Mouse (Mus musculus) midbrain, embryonic 16.5 days (tissue): ENCODE data around the gene Ncbp3. TPM values are rescaled to one million over a fixed set of nuclear protein-coding genes. Genes with fewer than 3 reads are reported as not detected.
A peak's percentile ranks its signal among the peaks of the same experiment; 100 is the strongest.

ENCODE experiments used
- ATAC-seq: fragments of 200-750 bp; cut with Nextera tagmentation; 2 replicates; pipeline ENCODE4 v1.8.0; 2017; ENCODE audit warnings: moderate TSS enrichment
- H3K27ac ChIP-seq: fragments of 300-500 bp; sonication (generic); 2 replicates; pipeline ENCODE4 v1.5.1; 2014; ENCODE audit warnings: mild to moderate bottlenecking, low read length, mixed read lengths
- H3K27me3 ChIP-seq: fragments of 300-500 bp; sonication (generic); 2 replicates; pipeline ENCODE4 v1.6.1; 2014; ENCODE audit warnings: low read depth, low read length, mixed read lengths; ENCODE audit not compliant: control insufficient read depth, insufficient read depth
- H3K36me3 ChIP-seq: fragments of 300-500 bp; sonication (generic); 2 replicates; pipeline ENCODE4 v1.6.1; 2014; ENCODE audit warnings: mild to moderate bottlenecking, low read length, moderate library complexity, mixed read lengths; ENCODE audit not compliant: control insufficient read depth, insufficient read depth
- H3K4me1 ChIP-seq: fragments of 300-500 bp; sonication (generic); 2 replicates; pipeline ENCODE4 v1.6.1; 2014; ENCODE audit warnings: mild to moderate bottlenecking, low read length, mixed read lengths; ENCODE audit not compliant: control insufficient read depth, insufficient read depth
- H3K4me2 ChIP-seq: fragments of 300-500 bp; sonication (generic); 2 replicates; pipeline ENCODE4 v1.6.1; 2014; ENCODE audit warnings: mild to moderate bottlenecking, low read length, mixed read lengths
- H3K4me3 ChIP-seq: fragments of 300-500 bp; sonication (generic); 2 replicates; pipeline ENCODE4 v1.5.1; 2014; ENCODE audit warnings: low read depth, mild to moderate bottlenecking, low read length, moderate library complexity, mixed read lengths
- H3K9ac ChIP-seq: fragments of 300-500 bp; sonication (generic); 2 replicates; pipeline ENCODE4 v1.6.1; 2014; ENCODE audit warnings: low read depth, low read length, mixed read lengths
- H3K9me3 ChIP-seq: fragments of 300-500 bp; sonication (generic); replicated peaks from 2 replicates; pipeline ENCODE4 v1.6.1; 2014; ENCODE audit warnings: mild to moderate bottlenecking, low read length, mixed read lengths; ENCODE audit not compliant: control insufficient read depth, poor library complexity, severe bottlenecking
- WGBS: fragments of 180-500 bp; shearing (Covaris S2); extraction: QIAGEN DNeasy Blood & Tissue Kit; methylation state at CpG from one replicate; pipeline ENCODE4 v1.1.7; 2014; 5-methylcytosine and 5-hydroxymethylcytosine counted together
- polyA plus RNA-seq: library from polyadenylated mRNA; unstranded; fragments of >200 nt; fragmentation: Nextera tagmentation; extraction: Ambion mirVana; gene quantifications from 2 replicates; pipeline ENCODE4 v1.2.1, GENCODE M21; 2015

Gene Ncbp3
- polyA plus RNA-seq, 1 experiment from 2014 or later: 9.8 TPM

GRCm38 (mm10) chr11:73044229-73044755, 3.3 kb upstream of the Ncbp3 start:
- H3K4me3 ChIP-seq: no peak overlapping the region
- WGBS: 66% methylated on average over 6 of the region's 6 CpGs
- no peak overlapping the region for H3K9ac ChIP-seq
- H3K9me3 ChIP-seq: no peaks in the 10 kb centered on the region
- no peak overlapping the region for H3K4me2 ChIP-seq
- no peaks in the 10 kb centered on the region for H3K27me3 ChIP-seq
- no peak overlapping the region for H3K27ac ChIP-seq
- H3K36me3 ChIP-seq: peaks cover 5% of the 10 kb centered on the region
- ATAC-seq: no peak
- H3K4me1 ChIP-seq: peaks cover 8% of the 10 kb centered on the region

GRCm38 (mm10) chr11:73044789-73045188, 2.8 kb upstream of the Ncbp3 start:
- WGBS: 71% methylated on average over 4 of the region's 4 CpGs
- H3K4me3 ChIP-seq: no peak overlapping the region
- peaks cover 12% of the 10 kb centered on the region for H3K4me1 ChIP-seq
- H3K4me2 ChIP-seq: no peak overlapping the region
- peaks cover 5% of the 10 kb centered on the region for H3K36me3 ChIP-seq
- no peak overlapping the region for H3K9ac ChIP-seq
- no peaks in the 10 kb centered on the region for H3K9me3 ChIP-seq
- H3K27ac ChIP-seq: no peak overlapping the region
- H3K27me3 ChIP-seq: no peaks in the 10 kb centered on the region
- no peak for ATAC-seq

DNA sequence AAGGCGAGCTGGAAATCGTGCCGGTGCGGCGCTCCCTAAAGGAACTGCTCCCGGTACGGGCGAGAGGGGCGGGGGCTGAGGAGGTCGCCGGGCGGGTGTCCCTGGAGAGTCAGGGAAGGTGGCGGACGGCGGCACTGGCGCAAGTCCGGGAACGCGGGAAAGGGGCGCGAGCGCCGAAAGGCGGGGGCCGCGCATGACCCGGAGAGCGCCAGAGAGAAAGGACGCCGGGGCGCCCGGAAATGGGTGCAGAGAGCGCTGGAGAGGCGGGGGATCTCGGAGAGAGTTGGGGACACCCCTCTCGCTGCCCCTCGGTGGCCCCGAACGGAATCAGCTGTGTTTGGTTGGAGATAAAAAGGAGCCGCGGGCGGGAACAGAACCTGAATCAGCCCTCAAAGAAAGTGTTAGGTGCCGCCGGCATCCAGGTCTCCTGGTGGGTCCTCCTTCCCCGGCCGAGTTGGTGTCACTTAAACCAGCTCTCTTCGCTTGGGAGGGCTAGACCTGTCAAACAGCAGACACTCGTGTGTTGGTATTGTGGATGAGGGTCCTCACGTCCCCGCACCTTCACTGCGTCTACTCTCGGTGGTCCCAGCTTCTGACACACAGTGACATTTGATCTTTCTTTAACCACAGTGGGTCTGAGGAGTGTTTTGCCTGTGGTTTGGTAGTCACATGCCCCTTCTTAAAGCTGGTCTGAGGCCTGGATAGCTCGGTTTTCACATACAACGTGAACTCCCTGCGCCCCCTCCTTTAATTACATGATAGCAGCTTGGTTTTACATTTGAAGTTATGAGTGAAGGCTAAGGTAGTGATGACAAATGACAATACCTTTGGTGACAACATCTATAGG, 670 bp downstream of the Ncbp3 start:
- peak; percentile 69 for ATAC-seq
- Histone ChIP-seq H3K27ac (peak overlapping the region; percentile 86), H3K27me3 (no peaks in the 10 kb centered on the region), H3K4me3 (peak overlapping the region; percentile 76), H3K36me3 (peaks cover 6% of the 10 kb centered on the region; the same call in 1 of the 2 replicates), H3K4me2 (peak overlapping the region; percentile 80), H3K9me3 (no peaks in the 10 kb centered on the region), H3K4me1 (peaks cover 12% of the 10 kb centered on the region), H3K9ac (peak overlapping the region; percentile 95)
- 1% methylated on average over 54 of the region's 55 CpGs for WGBS

DNA sequence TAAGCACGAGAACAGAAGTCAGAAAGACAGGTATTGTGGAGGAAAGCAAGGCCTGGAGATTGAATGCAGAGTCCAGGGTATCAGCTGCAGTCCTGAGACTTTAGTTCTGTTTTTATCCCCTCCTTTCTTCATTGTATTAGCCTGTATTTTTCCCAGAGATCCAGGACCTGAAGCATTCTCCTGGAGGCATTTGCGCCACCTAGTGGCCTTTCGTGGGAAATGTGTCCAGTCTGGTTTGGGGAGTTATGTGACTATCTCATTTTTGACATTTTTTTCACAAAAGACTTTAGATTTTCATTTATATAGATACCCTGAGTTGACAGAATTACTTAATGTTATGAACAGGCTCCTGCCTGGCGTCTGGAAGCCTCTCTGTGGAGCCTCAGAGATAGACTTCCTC, 1.8 kb downstream of the Ncbp3 start:
- no peaks in the 10 kb centered on the region for H3K9me3 ChIP-seq

GRCm38 (mm10) chr11:73052795-73053194, 5.2 kb downstream of the Ncbp3 start:
- H3K9ac ChIP-seq: no peak overlapping the region
- no peak overlapping the region for H3K4me3 ChIP-seq
- 86% methylated on average over 1 of the region's 1 CpGs for WGBS
- H3K27ac ChIP-seq: no peak overlapping the region
- peaks cover 21% of the 10 kb centered on the region for H3K36me3 ChIP-seq
- peaks cover 12% of the 10 kb centered on the region for H3K4me1 ChIP-seq
- H3K4me2 ChIP-seq: no peak overlapping the region
- no peaks in the 10 kb centered on the region for H3K27me3 ChIP-seq
- no peaks in the 10 kb centered on the region for H3K9me3 ChIP-seq
- ATAC-seq: no peak

More for the DNA sequence above, 1.8 kb downstream of the Ncbp3 start:
- Histone ChIP-seq H3K27me3 (no peaks in the 10 kb centered on the region), H3K4me1 (peaks cover 12% of the 10 kb centered on the region), H3K36me3 (peaks cover 14% of the 10 kb centered on the region; the same call in 1 of the 2 replicates), H3K9ac (no peak overlapping the region), H3K4me3 (peak overlapping the region; percentile 76; the same call in 1 of the 2 replicates), H3K4me2 (peak overlapping the region; percentile 80), H3K27ac (no peak overlapping the region)
- 4% methylated on average over 4 of the region's 4 CpGs for WGBS
- ATAC-seq: no peak

DNA sequence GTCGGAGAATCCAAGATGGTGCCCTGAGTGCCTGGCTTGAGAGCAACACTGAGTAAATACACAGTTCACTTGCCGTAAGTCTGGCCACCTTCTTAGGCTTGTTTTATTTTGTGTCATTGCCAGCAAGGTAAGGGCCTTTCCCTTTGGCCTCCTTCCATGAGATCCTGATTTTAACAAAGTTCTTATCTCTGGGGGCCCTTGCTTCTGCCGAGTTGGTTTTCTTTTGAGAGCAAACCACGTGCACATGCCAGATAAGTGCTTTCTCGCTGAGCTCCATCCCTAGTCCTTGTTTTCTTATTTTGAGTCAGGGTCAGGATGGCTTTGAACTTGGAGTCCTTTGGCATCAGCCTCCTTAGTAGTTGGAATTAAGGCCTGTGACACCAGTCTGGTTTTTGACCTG, 10.1 kb downstream of the Ncbp3 start:
- no peak for ATAC-seq
- H3K4me2 ChIP-seq: no peak overlapping the region
- H3K4me3 ChIP-seq: no peak overlapping the region
- no peak overlapping the region for H3K9ac ChIP-seq
- 87% methylated on average over 5 of the region's 5 CpGs for WGBS
- no peaks in the 10 kb centered on the region for H3K9me3 ChIP-seq
- no peaks in the 10 kb centered on the region for H3K27me3 ChIP-seq
- H3K36me3 ChIP-seq: peaks cover 22% of the 10 kb centered on the region
- no peaks in the 10 kb centered on the region for H3K4me1 ChIP-seq
- no peak overlapping the region for H3K27ac ChIP-seq

DNA sequence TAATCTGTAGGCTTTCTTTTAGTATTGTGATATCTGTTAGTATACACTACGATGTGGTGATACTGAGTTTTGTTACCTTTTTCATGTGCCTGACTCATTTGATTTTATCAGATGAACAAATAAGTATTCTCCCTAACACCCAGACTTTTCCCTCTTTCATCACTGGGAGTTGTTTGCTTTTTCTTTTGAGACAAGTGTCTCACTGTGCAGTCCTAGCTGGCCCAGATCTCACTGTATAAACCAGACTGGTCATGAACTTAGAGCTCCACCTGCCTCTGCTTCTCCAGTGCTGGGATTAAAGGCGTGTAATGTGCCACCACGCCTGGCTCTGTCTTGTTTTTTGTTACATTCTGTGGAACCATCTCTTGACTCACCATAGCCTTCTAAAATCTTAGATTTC, 12.0 kb downstream of the Ncbp3 start:
- 94% methylated on average over 3 of the region's 3 CpGs for WGBS
- Histone ChIP-seq H3K9ac (no peak overlapping the region), H3K36me3 (peaks cover 12% of the 10 kb centered on the region), H3K4me1 (no peaks in the 10 kb centered on the region), H3K27me3 (no peaks in the 10 kb centered on the region), H3K9me3 (no peaks in the 10 kb centered on the region), H3K27ac (no peak overlapping the region), H3K4me3 (no peak overlapping the region), H3K4me2 (no peak overlapping the region)
- ATAC-seq: no peak

GRCm38 (mm10) chr11:73061413-73061812, 13.8 kb downstream of the Ncbp3 start:
- no peak overlapping the region for H3K27ac ChIP-seq
- no peaks in the 10 kb centered on the region for H3K9me3 ChIP-seq
- no peak overlapping the region for H3K9ac ChIP-seq
- H3K4me2 ChIP-seq: no peak overlapping the region
- H3K4me3 ChIP-seq: no peak overlapping the region
- no peaks in the 10 kb centered on the region for H3K27me3 ChIP-seq
- H3K36me3 ChIP-seq: peaks cover 14% of the 10 kb centered on the region
- ATAC-seq: no peak
- whole genome bisulfite sequencing: 94% methylated on average over 3 of the region's 3 CpGs
- no peaks in the 10 kb centered on the region for H3K4me1 ChIP-seq

DNA sequence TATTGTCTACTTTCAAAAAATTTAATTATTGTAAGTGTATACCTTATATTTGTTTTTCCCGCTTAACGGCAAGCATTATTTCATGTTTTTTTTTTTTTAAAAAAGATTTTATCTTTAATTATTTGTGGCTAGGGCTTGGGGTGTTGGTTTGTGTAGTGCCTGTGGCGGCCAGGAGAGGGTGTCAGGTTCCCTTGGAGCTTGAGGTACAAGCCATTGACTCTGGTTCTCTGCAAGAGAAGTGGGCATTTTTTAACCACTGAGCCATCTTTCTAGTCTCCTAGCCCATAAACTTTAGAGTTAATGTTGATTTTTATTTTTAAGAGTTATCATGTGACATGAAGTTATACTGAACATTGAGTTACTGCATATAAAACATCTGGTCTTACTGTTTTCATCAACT, 24.3 kb downstream of the Ncbp3 start:
- Histone ChIP-seq H3K27me3 (no peaks in the 10 kb centered on the region), H3K9ac (no peak overlapping the region), H3K4me2 (no peak overlapping the region), H3K4me1 (no peaks in the 10 kb centered on the region), H3K9me3 (no peaks in the 10 kb centered on the region), H3K4me3 (no peak overlapping the region), H3K27ac (no peak overlapping the region), H3K36me3 (peaks cover 40% of the 10 kb centered on the region)
- WGBS: 89% methylated on average over 3 of the region's 3 CpGs
- no peak for ATAC-seq
